Mouse (Mus musculus) kidney, adult 9 months (tissue): ENCODE data around the gene Gcn1l1.

Experiments used
- DNase-seq: peaks from one replicate; pipeline ENCODE4 v3.0.0; 2022

Gcn1l1 gene

GRCm38 (mm10) chr5:115535635-115536034 is 29.4 kb upstream of the Gcn1l1 start:
- no peak for DNase-seq

GRCm38 (mm10) chr5:115538017-115538692 is 26.9 kb upstream of the Gcn1l1 start:
- DNase-seq = peak; percentile 68

- DNase-seq = peak; percentile 96
These were observed 26.4 kb upstream of the Gcn1l1 start for GRCm38 (mm10) chr5:115538693-115539043.

- DNase-seq = no peak
These were observed 22.2 kb upstream of the Gcn1l1 start for GRCm38 (mm10) chr5:115542635-115543384.

- DNase-seq = peak; percentile 91
These were observed 21.4 kb upstream of the Gcn1l1 start for GRCm38 (mm10) chr5:115543509-115544253.

- DNase-seq = no peak
These were observed 20.3 kb upstream of the Gcn1l1 start for GRCm38 (mm10) chr5:115544655-115545185.

- DNase-seq = no peak
These were observed 19.4 kb upstream of the Gcn1l1 start for GRCm38 (mm10) chr5:115545636-115546035.

GRCm38 (mm10) chr5:115546536-115546935 is 18.5 kb upstream of the Gcn1l1 start:
- no peak for DNase-seq

GRCm38 (mm10) chr5:115547014-115547413 is 18.0 kb upstream of the Gcn1l1 start:
- DNase-seq = no peak

GRCm38 (mm10) chr5:115547421-115547820 is 17.6 kb upstream of the Gcn1l1 start:
- DNase-seq = no peak

GRCm38 (mm10) chr5:115548501-115549285 is 16.4 kb upstream of the Gcn1l1 start:
- DNase-seq = no peak

- no peak for DNase-seq
These were observed 14.5 kb upstream of the Gcn1l1 start for GRCm38 (mm10) chr5:115550482-115551005.

- DNase-seq = no peak
These were observed 13.7 kb upstream of the Gcn1l1 start for GRCm38 (mm10) chr5:115551386-115551785.

GRCm38 (mm10) chr5:115551799-115552198 is 13.3 kb upstream of the Gcn1l1 start:
- no peak for DNase-seq

GRCm38 (mm10) chr5:115553801-115554420 is 11.1 kb upstream of the Gcn1l1 start:
- peak; percentile 24 for DNase-seq

GRCm38 (mm10) chr5:115554536-115555291 is 10.3 kb upstream of the Gcn1l1 start:
- peak; percentile 59 for DNase-seq

GRCm38 (mm10) chr5:115556217-115556616 is 8.8 kb upstream of the Gcn1l1 start:
- peak; percentile 89 for DNase-seq

GRCm38 (mm10) chr5:115558182-115558794 is 6.8 kb upstream of the Gcn1l1 start:
- no peak for DNase-seq

GRCm38 (mm10) chr5:115559237-115560101 is 5.6 kb upstream of the Gcn1l1 start, which contains the start of gene Rplp0:
Gene Rplp0 (plus strand): TSS chr5:115559467.
- peak; percentile 100 for DNase-seq
